Mouse (Mus musculus): Measurements from ENCODE around the gene Enkur. TPM values are rescaled to one million over a fixed set of nuclear protein-coding genes. Genes with fewer than 3 reads are reported as not detected.
"Not testable (repeated sequence)": the region's sequence is repeated elsewhere in the genome, so short reads cannot be mapped to it uniquely, and the experiment has no call there.

The Enkur gene
- 3.9 and 5.0 TPM in 2 replicates for polyA plus RNA-seq (2016; fragmentation: Nextera tagmentation; extraction: Ambion mirVana)

GRCm38 (mm10) chr2:21204912-21205830, at the start of gene Enkur, which contains the start of gene Thnsl1:
Gene Enkur, minus strand, starts transcription at chr2:21205365.
Gene Thnsl1, plus strand, starts transcription at chr2:21205724.
- no peaks in the 10 kb centered on the region for H3K27me3 ChIP-seq
- peak; percentile 99 for ATAC-seq (ENCODE audit: low FRiP score)
- peak within 1 kb of the TSS; percentile 64 for H3K4me3 ChIP-seq
- H3K36me3 ChIP-seq: no peaks in the 10 kb centered on the region
- 4% methylated on average over 43 of the region's 43 CpGs for whole genome bisulfite sequencing
- peak within 1 kb of the TSS; percentile 76 for H3K4me2 ChIP-seq (replicated peaks)
- H3K9me3 ChIP-seq (replicated peaks): no peaks in the 10 kb centered on the region
- peaks cover 11% of the 10 kb centered on the region for H3K4me1 ChIP-seq
- peak within 1 kb of the TSS; percentile 81; the same call in 1 of the 2 replicates for H3K27ac ChIP-seq
- peak within 1 kb of the TSS; percentile 70 for H3K9ac ChIP-seq

DNA sequence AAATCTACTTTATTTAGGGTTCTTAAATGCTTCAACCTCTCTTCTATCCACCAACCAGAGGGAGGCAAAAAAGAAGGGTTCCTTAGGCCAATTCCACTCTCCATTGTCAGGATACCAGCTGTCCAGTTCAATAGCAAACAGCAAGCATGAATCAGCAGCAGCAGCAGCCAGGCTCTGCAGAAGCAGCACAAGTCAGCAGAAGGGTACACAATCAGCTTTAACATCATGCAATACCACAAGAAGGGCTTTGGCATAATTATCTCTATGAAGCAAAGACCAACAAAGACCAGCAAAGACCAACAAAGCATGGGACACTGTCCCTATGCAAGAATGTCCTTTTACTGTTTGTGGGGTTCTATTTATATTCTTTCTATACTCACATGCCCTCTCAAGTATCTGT, 49.1 kb upstream of the Enkur start:
- ATAC-seq (ENCODE audit: low FRiP score): no peak
- Histone ChIP-seq H3K9ac (no peak overlapping the region), H3K4me3 (no peak overlapping the region), H3K27ac (no peak overlapping the region), H3K4me2 (replicated peaks) (no peak overlapping the region), H3K36me3 (no peaks in the 10 kb centered on the region), H3K27me3 (no peaks in the 10 kb centered on the region), H3K4me1 (no peaks in the 10 kb centered on the region), H3K9me3 (replicated peaks) (no peaks in the 10 kb centered on the region)

DNA sequence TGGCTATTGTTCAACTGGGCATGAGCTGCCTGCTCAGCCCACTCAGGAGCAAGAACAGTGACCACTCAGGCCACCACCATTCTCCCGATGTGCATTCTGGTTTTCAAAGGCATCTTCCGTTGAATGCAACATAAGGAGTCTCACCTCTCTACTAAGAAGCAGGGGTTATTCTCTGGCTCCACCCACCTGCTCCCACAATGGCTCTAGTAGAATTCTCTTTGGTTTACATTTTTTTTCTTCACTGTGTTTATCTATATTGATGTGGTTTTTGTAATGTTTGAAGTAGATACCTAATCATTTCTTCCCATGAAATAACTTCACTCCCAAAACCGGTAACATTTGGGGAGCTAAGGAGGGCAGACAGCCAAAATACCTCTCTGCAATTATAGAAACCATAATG, 48.5 kb upstream of the Enkur start:
- WGBS: 85% methylated on average over 3 of the region's 3 CpGs
- no peaks in the 10 kb centered on the region for H3K36me3 ChIP-seq
- no peak overlapping the region for H3K9ac ChIP-seq

DNA sequence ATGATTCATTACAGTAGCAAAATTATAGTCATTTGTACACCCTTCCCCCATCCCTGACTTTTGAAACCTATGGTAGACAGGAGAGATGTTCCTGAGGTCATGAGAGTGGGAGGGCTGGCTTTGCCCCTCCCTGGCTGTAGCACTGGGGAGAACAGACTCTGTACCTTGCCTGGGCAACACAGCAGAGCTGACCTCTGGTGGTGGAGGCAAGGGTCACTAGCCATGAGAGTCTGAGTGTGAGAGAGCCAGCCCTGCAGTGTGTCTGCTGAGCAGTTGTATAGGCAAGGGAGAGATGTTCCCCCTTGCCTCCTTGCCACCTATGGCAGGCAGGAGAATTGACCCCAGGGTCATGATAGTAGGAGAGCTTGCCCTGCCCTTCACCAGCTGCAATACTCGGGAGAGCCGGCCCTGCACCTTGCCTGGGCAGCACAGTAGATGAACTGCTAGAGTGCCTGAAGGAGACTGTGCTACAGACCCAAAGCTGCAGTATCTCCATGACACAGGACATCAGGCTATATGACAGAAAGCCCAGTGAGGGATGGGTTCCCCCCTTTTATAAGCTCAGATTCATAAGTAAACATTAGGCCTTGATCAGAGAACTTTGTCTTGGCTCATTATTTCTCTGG, 40.4 kb upstream of the Enkur start:
- Histone ChIP-seq H3K4me3 (no peak overlapping the region), H3K27ac (no peak overlapping the region), H3K27me3 (no peaks in the 10 kb centered on the region), H3K4me2 (replicated peaks) (no peak overlapping the region), H3K36me3 (no peaks in the 10 kb centered on the region), H3K4me1 (no peaks in the 10 kb centered on the region), H3K9me3 (replicated peaks) (no peaks in the 10 kb centered on the region), H3K9ac (no peak overlapping the region)
- ATAC-seq (ENCODE audit: low FRiP score): no peak
- whole genome bisulfite sequencing: 97% methylated on average over 2 of the region's 2 CpGs

More for the DNA sequence above, 48.5 kb upstream of the Enkur start:
- no peaks in the 10 kb centered on the region for H3K9me3 ChIP-seq (replicated peaks)
- no peaks in the 10 kb centered on the region for H3K27me3 ChIP-seq
- no peak for ATAC-seq (ENCODE audit: low FRiP score)
- H3K4me1 ChIP-seq: no peaks in the 10 kb centered on the region
- H3K4me2 ChIP-seq (replicated peaks): no peak overlapping the region
- H3K4me3 ChIP-seq: no peak overlapping the region
- no peak overlapping the region for H3K27ac ChIP-seq

- H3K9ac ChIP-seq: no peak overlapping the region
- ATAC-seq (ENCODE audit: low FRiP score): no peak
- 88% methylated on average over 4 of the region's 4 CpGs for WGBS
- H3K4me2 ChIP-seq (replicated peaks): no peak overlapping the region
- H3K4me3 ChIP-seq: no peak overlapping the region
- H3K4me1 ChIP-seq: no peaks in the 10 kb centered on the region
- H3K27me3 ChIP-seq: no peaks in the 10 kb centered on the region
- H3K36me3 ChIP-seq: no peaks in the 10 kb centered on the region
- no peak overlapping the region for H3K27ac ChIP-seq
- H3K9me3 ChIP-seq (replicated peaks): no peaks in the 10 kb centered on the region
Observed at GRCm38 (mm10) chr2:21244986-21245385, 39.8 kb upstream of the Enkur start.

GRCm38 (mm10) chr2:21244104-21244503, 38.9 kb upstream of the Enkur start:
- ATAC-seq (ENCODE audit: low FRiP score); H3K36me3 ChIP-seq; H3K4me3 ChIP-seq; H3K27me3 ChIP-seq; H3K4me2 ChIP-seq (replicated peaks); H3K9me3 ChIP-seq (replicated peaks); H3K4me1 ChIP-seq; H3K9ac ChIP-seq; H3K27ac ChIP-seq: not testable (repeated sequence)
- WGBS: 86% methylated on average over 4 of the region's 6 CpGs

DNA sequence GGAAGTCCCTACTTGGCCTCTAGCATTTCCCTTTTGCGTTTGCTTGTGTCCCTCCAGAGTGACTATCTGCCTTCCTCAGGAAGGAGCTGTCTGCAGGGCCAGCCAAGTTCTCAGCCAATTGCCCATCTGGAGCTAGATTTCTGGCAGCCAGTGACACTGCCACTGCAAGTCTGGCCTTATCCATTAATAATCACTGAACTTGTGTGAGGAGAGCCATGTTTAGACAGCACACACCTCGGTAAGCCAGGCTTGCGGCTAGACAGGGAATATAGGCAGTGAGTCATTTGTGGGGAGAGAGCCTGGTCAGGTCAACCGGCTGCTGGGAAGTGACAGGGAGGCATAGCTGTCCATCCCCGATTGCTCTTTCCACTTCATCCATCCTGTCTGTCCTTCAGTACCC, 31.7 kb upstream of the Enkur start:
- H3K4me2 ChIP-seq (replicated peaks): no peak overlapping the region
- no peaks in the 10 kb centered on the region for H3K9me3 ChIP-seq (replicated peaks)
- H3K4me3 ChIP-seq: no peak overlapping the region
- no peak overlapping the region for H3K9ac ChIP-seq
- ATAC-seq (ENCODE audit: low FRiP score): no peak
- WGBS: 81% methylated on average over 5 of the region's 5 CpGs
- no peak overlapping the region for H3K27ac ChIP-seq
- H3K27me3 ChIP-seq: no peaks in the 10 kb centered on the region
- H3K4me1 ChIP-seq: no peaks in the 10 kb centered on the region
- no peaks in the 10 kb centered on the region for H3K36me3 ChIP-seq

GRCm38 (mm10) chr2:21235844-21236386, 30.8 kb upstream of the Enkur start:
- WGBS: 95% methylated on average over 4 of the region's 4 CpGs
- H3K4me3 ChIP-seq: no peak overlapping the region
- H3K9me3 ChIP-seq (replicated peaks): no peaks in the 10 kb centered on the region
- no peak overlapping the region for H3K4me2 ChIP-seq (replicated peaks)
- H3K9ac ChIP-seq: no peak overlapping the region
- H3K27ac ChIP-seq: no peak overlapping the region
- no peaks in the 10 kb centered on the region for H3K27me3 ChIP-seq
- H3K36me3 ChIP-seq: no peaks in the 10 kb centered on the region
- no peaks in the 10 kb centered on the region for H3K4me1 ChIP-seq
- no peak for ATAC-seq (ENCODE audit: low FRiP score)

DNA sequence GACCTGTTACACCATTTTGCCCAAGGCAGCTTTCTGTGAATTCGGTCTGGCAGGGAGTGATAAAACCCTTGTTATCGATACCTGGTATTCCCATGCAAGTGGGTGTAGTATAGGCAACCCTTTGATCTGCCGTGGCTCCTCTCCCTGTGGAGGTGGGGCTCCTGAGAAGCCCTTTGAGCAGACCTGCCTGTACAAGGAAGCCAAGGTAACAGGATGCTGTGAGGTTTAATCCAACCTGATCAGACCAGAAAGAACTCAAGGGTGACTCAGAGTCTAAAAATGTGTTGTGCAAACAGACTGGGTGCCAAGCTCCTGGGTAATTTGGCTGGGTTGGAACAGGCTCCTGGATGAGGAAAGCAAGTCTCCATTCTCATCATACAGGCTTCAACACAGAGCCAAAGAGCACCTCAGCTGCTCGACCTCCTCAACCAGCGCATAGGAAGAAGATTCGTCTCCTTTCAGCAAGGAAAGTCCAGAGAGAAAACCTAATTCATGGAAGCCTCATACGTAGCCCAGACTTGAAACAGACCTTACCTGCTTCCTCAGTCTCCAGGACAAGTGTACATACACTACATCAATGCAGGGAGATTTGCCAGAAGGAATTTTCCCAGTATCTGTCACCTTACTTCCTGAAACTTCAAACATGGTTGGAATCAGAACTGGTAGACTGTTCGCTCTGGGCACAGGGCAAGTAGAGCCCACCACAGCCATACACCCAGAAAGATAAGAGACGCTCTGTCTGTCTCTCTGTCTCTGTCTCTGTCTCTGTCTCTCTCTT, 29.9 kb upstream of the Enkur start:
- Histone ChIP-seq H3K36me3 (no peaks in the 10 kb centered on the region), H3K4me2 (replicated peaks) (no peak overlapping the region), H3K9me3 (replicated peaks) (no peaks in the 10 kb centered on the region), H3K27ac (no peak overlapping the region), H3K27me3 (no peaks in the 10 kb centered on the region), H3K4me1 (no peaks in the 10 kb centered on the region), H3K9ac (no peak overlapping the region), H3K4me3 (no peak overlapping the region)
- ATAC-seq (ENCODE audit: low FRiP score): no peak
- WGBS: 89% methylated on average over 9 of the region's 9 CpGs

DNA sequence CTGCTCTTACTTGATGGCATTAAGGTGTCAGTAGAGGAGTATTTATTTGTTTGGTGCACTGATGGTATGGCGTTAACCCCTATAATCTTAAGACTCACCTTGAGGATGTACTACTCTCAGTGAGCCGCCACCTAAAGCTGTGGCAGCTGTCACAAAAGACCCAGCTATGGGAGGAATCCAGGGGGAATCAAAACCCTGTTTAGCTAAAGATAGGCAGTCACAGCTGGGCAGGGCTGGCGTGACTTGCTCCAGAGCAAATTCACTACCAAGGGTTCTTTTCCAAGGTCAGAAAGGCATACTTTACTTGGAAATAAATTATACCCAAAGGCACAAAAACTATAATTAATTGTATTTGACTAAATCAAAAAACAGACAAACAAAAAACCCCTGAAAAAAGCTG, 26.0 kb upstream of the Enkur start:
- Histone ChIP-seq H3K27me3 (no peaks in the 10 kb centered on the region), H3K27ac (no peak overlapping the region), H3K36me3 (no peaks in the 10 kb centered on the region), H3K4me3 (no peak overlapping the region), H3K4me2 (replicated peaks) (no peak overlapping the region), H3K4me1 (no peaks in the 10 kb centered on the region), H3K9ac (no peak overlapping the region), H3K9me3 (replicated peaks) (no peaks in the 10 kb centered on the region)
- 83% methylated on average over 3 of the region's 3 CpGs for WGBS
- no peak for ATAC-seq (ENCODE audit: low FRiP score)

- H3K36me3 ChIP-seq: no peaks in the 10 kb centered on the region
- H3K27ac ChIP-seq: no peak overlapping the region
- H3K27me3 ChIP-seq: no peaks in the 10 kb centered on the region
- no peak for ATAC-seq (ENCODE audit: low FRiP score)
- H3K9me3 ChIP-seq (replicated peaks): no peaks in the 10 kb centered on the region
- no peaks in the 10 kb centered on the region for H3K4me1 ChIP-seq
- no peak overlapping the region for H3K9ac ChIP-seq
- H3K4me2 ChIP-seq (replicated peaks): no peak overlapping the region
- 74% methylated on average over 2 of the region's 2 CpGs for whole genome bisulfite sequencing
- H3K4me3 ChIP-seq: no peak overlapping the region
Observed at GRCm38 (mm10) chr2:21230276-21230675, 25.1 kb upstream of the Enkur start.
